Mouse (Mus musculus) urinary bladder, postnatal 0 days (tissue): ENCODE data around the gene Shb. TPM values are rescaled to one million over a fixed set of nuclear protein-coding genes. Genes with fewer than 3 reads are reported as not detected.

ENCODE experiments used
- microRNA-seq: library from miRNA; unstranded; fragments of <30 nt; microRNA quantifications from one replicate; pipeline ENCODE4, GENCODE M21; 2016
- polyA plus RNA-seq: library from polyadenylated mRNA; unstranded; fragments of >200 nt; fragmentation: Nextera tagmentation; extraction: Ambion mirVana; gene quantifications from 2 replicates; pipeline ENCODE4 v1.2.1, GENCODE M21; 2015

Gene Shb
- polyA plus RNA-seq, result 5.3 and 6.6 TPM in 2 replicates

DNA sequence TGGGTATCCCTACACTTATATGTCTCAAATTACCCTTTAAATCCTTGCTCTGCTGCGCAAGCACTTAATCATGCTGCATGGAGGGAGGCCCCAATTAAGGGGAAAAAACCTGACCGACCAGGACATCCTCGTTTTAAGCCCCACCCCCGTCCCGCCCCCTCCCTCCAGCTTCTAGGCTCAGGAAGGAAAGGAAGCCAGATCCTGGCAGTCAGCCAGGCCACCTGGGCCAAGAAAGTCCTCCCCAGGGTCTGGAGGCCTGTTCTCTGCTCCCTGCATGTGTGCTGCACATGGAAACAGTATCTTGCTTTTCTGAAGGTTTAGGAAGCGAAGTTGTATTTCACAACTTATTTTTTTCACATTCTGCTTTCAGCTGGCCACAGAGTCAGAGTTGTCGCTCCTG is at the start of gene Shb:
TSS of gene Shb (minus strand) at position 96 of the 400 bp plus-strand sequence.

DNA sequence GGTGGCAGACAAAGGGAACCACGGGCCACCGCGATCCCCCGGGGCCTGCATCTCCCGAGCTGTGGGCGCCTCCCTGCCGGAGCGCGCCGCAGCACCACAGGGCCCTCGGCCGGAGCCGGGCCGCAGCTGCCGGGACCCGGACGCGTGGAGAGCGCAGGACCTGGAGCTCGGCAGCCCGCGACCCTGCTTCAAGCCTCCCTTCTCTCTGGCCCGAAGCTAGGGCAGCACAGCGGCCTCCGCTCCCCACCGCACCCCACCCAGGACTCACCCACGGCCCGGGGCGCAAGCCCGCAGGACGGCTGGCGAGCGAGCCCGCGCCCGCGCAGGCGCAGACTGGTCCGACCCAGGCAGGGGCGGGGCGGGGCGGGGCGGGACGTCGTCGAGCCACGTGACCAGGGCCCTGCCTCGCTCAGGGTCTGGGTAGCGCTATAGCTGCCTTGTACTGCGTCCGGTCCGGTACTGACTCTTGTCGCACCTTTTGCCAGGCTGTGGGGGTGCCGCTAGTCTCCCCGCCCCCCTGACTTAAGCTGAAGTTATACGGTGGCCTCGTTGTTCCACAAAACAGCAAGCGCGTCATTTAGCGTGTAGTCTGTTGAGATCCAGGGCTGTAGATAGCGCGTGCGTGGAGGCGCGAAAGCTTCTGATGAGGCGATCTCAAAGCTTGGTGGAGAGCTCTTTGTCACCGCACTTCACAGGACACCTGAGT is 123.7 kb downstream of the Shb start, which contains the start of gene Slc25a51:
TSS of gene Slc25a51 (minus strand) at position 340 of the 706 bp plus-strand sequence.

Small RNA genes within 50 kb of the gene (microRNA-seq; reads per million reads assigned to microRNA genes)
- gene Gm22518 (not detected), gene Gm25692 (not detected)

Other genes starting within 250 kb of the Shb start
- 10.0 and 11.7 TPM in 2 replicates for gene Trmt10b, start 235.3 kb downstream of the Shb start, polyA plus RNA-seq
- 9.9 and 11.1 TPM in 2 replicates for gene Dcaf10, start 190.4 kb downstream of the Shb start, polyA plus RNA-seq
- 34.2 and 40.4 TPM in 2 replicates for gene Exosc3, start 189.7 kb downstream of the Shb start, polyA plus RNA-seq
- gene Slc25a51, start 123.7 kb downstream of the Shb start, polyA plus RNA-seq, result 41.0 and 48.8 TPM in 2 replicates